Mouse (Mus musculus): ENCODE results near the gene Srsf7.
"Not testable (repeated sequence)": the region's sequence is repeated elsewhere in the genome, so short reads cannot be mapped to it uniquely, and the experiment has no call there.

Gene Srsf7

GRCm38 (mm10) chr17:80199160-80199778, 7.8 kb downstream of the Srsf7 start:
- DNase-seq (ENCODE audit: low spot score in 2 of 2) = no peak

GRCm38 (mm10) chr17:80193075-80193474, 14.0 kb downstream of the Srsf7 start:
- DNase-seq (ENCODE audit: low spot score in 2 of 2) = no peak

GRCm38 (mm10) chr17:80183615-80184014, 23.5 kb downstream of the Srsf7 start:
- no peak for DNase-seq (ENCODE audit: low spot score in 2 of 2)

GRCm38 (mm10) chr17:80180468-80180867, 26.6 kb downstream of the Srsf7 start:
- no peak for DNase-seq (ENCODE audit: low spot score in 2 of 2)

- DNase-seq (ENCODE audit: low spot score in 2 of 2) = peak; percentile 44 to 68
Measured at GRCm38 (mm10) chr17:80179959-80180358, 27.1 kb downstream of the Srsf7 start.

- DNase-seq (ENCODE audit: low spot score in 2 of 2) = not testable (repeated sequence)
Measured at GRCm38 (mm10) chr17:80178846-80179245, 28.3 kb downstream of the Srsf7 start.

- no peak for DNase-seq (ENCODE audit: low spot score in 2 of 2)
Measured at GRCm38 (mm10) chr17:80175966-80176365, 31.1 kb downstream of the Srsf7 start.

GRCm38 (mm10) chr17:80175386-80175739, 31.7 kb downstream of the Srsf7 start:
- no peak for DNase-seq (ENCODE audit: low spot score in 2 of 2)

- DNase-seq (ENCODE audit: low spot score in 2 of 2) = no peak
Measured at GRCm38 (mm10) chr17:80174699-80175385, 32.3 kb downstream of the Srsf7 start.

- no peak for DNase-seq (ENCODE audit: low spot score in 2 of 2)
Measured at GRCm38 (mm10) chr17:80174146-80174545, 33.0 kb downstream of the Srsf7 start.

GRCm38 (mm10) chr17:80173708-80174107, 33.4 kb downstream of the Srsf7 start:
- DNase-seq (ENCODE audit: low spot score in 2 of 2) = no peak

- DNase-seq (ENCODE audit: low spot score in 2 of 2) = no peak
Measured at GRCm38 (mm10) chr17:80172761-80173160, 34.3 kb downstream of the Srsf7 start.

GRCm38 (mm10) chr17:80171948-80172347, 35.2 kb downstream of the Srsf7 start:
- no peak for DNase-seq (ENCODE audit: low spot score in 2 of 2)

- DNase-seq (ENCODE audit: low spot score in 2 of 2) = no peak
Measured at GRCm38 (mm10) chr17:80170951-80171350, 36.2 kb downstream of the Srsf7 start.

GRCm38 (mm10) chr17:80169792-80170191, 37.3 kb downstream of the Srsf7 start:
- no peak for DNase-seq (ENCODE audit: low spot score in 2 of 2)

- no peak for DNase-seq (ENCODE audit: low spot score in 2 of 2)
Measured at GRCm38 (mm10) chr17:80168425-80169182, 38.5 kb downstream of the Srsf7 start.

- no peak for DNase-seq (ENCODE audit: low spot score in 2 of 2)
Measured at GRCm38 (mm10) chr17:80167851-80168251, 39.3 kb downstream of the Srsf7 start.

- DNase-seq (ENCODE audit: low spot score in 2 of 2) = no peak
Measured at GRCm38 (mm10) chr17:80167436-80167835, 39.7 kb downstream of the Srsf7 start.

- DNase-seq (ENCODE audit: low spot score in 2 of 2) = no peak
Measured at GRCm38 (mm10) chr17:80166346-80166745, 40.8 kb downstream of the Srsf7 start.

- DNase-seq (ENCODE audit: low spot score in 2 of 2) = peak in 1 of 2 experiments; percentile 40
Measured at GRCm38 (mm10) chr17:80165741-80166140, 41.4 kb downstream of the Srsf7 start.

- DNase-seq (ENCODE audit: low spot score in 2 of 2) = no peak
Measured at GRCm38 (mm10) chr17:80163991-80164390, 43.1 kb downstream of the Srsf7 start.

- peak; percentile 37 to 82 for DNase-seq (ENCODE audit: low spot score in 2 of 2)
Measured at GRCm38 (mm10) chr17:80160454-80160853, 46.7 kb downstream of the Srsf7 start.

GRCm38 (mm10) chr17:80157489-80157888, 49.6 kb downstream of the Srsf7 start:
- DNase-seq (ENCODE audit: low spot score in 2 of 2) = no peak
